Mouse (Mus musculus) adrenal gland, adult (tissue): ENCODE data around the gene Lipi.

Experiments used
- DNase-seq, 2 experiments: peaks; one replicate each; pipeline ENCODE4 v3.0.0; 2022 to 2023; ENCODE audit warnings: low spot score in 1 of 2; ENCODE audit not compliant: inconsistent age in 2 of 2

Gene Lipi

DNA sequence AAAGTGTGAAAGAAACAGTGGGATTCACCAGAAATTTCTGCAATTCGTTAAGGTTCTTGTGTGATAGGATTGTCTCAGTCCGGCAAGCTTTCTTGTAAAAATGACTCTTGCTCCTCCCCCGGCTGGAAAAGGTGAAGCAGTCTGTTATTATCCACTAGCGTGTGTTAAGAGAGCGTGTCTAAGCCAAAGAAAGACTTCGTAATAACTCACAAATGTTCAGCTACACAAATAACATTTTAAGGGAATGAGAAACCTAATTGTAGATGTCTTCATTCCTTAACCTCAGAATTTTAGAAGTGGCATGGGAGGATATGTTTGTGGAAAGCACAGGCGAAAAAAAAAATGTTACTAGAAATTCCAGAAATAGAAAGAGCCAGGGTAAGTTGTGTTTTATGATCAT is at the start of gene Lipi:
TSS of gene Lipi (minus strand) at position 101 of the 400 bp plus-strand sequence.
- no peak for DNase-seq

DNA sequence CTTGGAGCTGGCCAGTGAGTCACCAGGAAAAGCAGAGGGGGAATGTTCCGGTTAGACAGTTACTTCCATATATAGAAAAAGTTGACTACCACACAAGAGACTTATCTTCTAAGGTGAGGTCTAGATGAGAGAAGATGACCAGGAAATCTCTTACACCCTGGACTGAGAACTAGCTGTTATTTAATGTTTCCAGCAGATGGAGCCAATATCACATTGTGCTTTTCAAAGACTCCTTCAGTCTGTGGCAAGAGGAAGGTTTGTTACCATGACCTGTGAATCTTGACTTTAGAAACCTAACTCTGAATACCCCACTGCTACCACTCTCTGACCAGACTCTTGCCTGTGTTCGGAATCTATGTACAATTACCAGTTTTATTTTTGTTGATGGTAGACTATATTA is 42.0 kb upstream of the Lipi start:
- no peak for DNase-seq

DNA sequence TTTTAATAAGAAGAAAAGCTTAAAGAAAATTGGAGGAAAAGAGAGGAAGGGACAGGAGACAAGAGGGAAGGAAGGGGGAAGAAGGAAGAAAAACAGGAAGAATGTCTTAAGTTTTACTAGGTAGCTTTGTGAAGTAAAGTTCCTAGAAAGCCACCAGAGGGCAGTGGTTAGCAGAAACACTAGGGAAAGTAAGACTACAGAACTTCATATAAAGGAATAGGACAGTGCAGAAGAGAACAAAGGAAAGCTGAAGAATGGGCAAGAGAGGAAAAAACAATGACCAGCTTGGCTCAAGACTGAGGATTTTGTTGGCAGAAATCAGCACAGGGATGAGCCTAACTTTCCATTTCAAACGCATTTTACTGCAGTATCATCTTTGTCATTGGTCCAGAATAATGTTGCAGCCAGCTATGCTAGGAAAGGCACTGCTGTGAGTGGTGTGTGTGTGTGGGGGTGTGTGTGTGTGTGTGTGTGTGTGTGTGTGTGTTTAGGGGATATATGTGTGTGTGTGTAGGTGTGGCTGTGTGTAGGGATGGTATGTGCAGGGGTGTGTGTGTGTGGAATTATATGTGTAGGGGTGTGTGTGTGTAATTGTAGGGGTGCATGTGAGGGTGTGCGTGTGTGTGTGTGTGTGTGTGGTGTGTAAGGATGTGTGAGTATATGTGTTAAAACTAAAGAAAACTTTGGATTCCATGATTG is 31.9 kb upstream of the Lipi start:
- DNase-seq: peak in 1 of 2 experiments; percentile 56

DNA sequence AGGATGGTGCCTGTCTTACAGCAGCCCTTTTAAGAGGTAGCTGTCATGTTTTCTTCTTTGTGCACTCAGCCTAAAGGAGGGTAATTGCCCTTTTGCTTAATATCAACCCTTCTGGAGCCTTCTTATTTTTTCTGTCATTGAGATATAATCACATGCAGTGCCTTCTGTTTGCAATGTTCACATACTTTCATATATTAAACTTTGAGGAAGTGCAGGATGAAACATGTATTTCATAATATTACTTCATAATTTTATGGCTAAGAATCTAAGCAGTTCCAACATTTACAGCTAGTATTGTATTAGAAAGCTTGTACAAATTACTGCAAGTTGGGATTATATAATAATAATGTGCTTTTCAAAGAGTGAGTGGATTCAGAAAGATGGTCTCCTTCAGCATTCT is 26.7 kb upstream of the Lipi start:
- DNase-seq: no peak

DNA sequence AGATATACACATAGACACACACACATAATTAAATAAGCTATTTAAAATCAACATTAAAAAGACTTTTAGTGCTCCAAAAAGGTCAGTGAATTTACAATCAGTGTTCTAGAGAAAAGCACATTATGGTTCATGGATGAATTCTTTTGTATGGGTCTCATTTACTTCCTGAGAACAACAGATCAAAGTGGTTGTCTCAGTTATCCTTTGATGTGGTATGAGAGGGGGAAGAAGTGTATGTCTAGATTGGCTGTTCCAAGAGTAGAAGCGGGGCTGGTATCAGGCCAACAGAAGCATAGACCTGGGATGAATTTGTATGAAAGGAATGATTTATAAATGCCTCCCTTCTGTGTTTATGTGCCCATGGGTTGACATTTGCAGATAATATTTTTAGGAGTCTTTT is 20.6 kb upstream of the Lipi start:
- DNase-seq: no peak

DNA sequence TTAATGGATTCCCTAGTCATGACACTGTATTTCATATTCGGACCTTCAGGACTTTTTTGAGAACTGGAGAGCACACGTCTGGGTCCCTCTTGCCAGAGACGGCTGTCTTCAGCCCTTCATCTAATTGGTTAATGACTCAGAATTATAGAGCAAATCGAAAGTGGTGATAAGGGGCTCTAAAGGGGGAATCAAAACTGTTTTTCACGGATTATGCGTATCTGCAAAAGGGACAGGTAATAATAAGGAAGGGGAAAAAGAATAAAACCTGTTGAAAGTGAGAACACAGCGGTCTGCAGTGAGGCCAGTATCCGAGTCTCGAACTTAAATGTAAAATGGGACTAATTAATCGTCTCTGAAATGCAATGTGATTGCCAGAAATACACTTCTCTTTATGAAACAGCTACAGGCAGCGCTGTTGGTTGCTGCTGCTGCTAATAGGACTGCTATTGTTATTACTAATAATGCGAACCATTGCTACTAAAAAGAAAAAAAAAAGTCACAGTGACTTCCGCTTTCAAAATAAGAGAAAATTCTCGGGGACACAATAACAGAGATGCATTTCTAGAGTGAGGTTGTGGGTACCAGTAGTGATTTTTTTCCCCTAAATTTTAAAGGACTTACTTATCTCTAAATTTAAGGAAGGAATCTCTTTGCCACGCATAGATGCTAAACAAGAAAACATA is 7.8 kb upstream of the Lipi start:
- peak in 1 of 2 experiments; percentile 57 for DNase-seq

DNA sequence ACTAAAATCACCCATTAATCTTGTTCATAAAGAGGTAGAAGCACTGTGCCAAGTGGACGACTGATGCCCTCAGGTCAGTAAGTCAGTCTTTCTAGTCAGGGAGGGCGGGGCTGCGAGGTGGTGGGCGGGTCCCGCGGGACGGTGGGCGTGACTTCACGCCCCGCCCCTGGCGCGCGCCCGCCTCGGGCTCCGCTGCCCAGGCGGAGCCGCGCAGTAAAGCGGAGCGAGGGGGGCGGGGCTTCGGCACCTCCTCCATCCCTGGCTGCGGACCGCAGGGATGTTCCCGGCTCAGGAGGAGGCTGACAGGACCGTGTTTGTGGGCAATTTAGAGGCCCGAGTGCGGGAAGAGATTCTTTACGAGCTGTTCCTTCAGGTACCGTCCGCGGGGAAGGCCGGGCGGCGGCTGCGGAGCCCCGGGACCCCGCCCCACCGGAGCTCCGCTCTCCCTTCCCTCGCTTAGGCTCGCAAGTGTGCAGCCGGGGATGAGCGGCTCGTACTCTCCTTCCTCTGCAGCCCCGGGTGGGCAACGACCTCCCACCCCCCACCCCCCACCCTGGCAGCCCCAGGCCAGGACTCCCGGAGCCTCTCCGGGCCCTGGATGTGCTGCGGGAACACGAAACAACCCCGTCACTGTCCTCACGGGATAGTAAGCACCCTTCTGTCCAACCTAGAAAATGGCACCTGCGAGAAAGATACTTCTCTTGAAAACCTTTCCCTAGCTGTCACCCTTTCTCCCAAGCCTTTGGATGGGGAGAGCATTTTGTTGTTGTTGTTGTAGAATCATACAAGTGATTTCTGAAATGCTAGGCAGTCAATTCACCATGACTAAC is 7.0 kb upstream of the Lipi start, which contains the start of gene Rbm11:
TSS of gene Rbm11 (plus strand) at position 174 of the 830 bp plus-strand sequence.
- DNase-seq: peak; percentile 86 to 95

DNA sequence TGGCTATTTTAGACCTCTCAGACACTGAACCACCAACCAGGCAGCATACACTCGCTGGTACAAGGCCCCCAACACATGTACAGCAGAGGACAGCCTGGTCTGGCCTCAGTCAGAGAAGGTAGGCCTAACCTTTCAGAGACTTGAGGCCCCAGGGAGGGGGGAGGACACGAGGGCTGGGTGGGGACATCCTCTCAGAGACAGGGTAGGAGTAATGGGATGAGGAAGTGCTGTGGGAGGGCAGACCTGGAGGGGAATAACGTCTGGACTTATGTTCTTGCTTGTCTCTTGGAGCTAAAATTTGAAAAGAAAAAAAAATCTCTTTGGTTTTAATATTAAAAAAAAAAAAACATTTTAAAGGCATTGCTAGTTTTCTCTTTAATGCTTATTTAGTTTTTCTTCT is 605 bp upstream of the Lipi start:
- DNase-seq: no peak

DNA sequence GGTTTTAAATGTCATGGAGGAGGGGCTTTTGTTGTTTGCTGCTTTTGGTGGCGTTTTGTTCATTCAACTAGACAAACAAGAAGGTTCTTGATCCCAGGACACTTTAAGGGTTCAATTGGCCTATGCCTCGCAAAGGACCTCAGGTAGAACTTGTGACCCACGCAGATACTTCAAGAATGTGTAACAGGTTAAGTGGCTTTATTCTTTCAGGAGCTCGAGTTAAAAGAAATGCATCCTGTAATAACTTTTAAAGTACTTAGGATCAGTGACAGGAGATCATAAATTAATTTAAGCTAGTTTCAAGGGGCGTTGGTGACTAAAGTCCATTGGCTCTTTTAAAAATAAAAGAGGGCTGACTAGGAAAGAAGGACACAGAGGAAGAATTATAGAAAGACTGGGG is 3.6 kb downstream of the Lipi start:
- DNase-seq: no peak

DNA sequence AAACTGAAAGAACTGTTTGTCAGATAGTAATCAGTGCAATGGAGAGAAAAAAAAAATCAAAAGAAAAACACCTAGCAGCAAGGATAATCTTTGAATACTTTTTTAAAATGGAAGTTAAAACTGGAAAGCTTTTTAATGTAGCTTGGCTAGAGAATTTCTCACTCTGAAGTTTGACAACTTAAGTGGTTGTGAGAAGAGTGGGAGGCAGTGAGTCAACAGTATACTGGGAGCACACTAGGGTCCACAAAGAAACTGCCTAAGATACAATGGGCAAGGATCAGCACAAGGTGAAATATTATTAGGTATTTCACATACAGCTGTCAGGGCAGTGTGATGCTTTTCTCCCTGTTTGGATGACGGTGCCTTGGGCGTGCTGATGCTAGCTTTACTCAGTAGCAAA is 23.0 kb downstream of the Lipi start:
- no peak for DNase-seq

DNA sequence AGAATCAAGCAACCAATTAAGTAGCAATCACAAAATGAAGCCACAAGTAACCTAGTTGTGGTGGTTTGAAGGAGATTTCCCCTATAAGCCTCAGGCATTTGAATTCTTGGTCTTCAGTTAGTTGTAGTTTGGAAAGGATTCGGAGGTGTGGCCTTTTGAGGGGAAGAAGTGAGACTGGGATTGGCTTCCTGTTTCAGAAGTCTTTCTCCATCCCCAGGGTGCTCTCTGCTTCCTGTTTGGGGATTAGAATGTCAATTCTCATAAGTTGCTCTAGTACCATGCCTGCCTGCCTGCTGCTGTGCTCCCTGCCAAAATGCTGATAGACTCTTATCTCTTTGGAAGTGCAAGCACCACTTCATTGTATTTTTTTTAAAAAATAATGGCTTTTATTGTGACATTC is 40.6 kb downstream of the Lipi start:
- no peak for DNase-seq

DNA sequence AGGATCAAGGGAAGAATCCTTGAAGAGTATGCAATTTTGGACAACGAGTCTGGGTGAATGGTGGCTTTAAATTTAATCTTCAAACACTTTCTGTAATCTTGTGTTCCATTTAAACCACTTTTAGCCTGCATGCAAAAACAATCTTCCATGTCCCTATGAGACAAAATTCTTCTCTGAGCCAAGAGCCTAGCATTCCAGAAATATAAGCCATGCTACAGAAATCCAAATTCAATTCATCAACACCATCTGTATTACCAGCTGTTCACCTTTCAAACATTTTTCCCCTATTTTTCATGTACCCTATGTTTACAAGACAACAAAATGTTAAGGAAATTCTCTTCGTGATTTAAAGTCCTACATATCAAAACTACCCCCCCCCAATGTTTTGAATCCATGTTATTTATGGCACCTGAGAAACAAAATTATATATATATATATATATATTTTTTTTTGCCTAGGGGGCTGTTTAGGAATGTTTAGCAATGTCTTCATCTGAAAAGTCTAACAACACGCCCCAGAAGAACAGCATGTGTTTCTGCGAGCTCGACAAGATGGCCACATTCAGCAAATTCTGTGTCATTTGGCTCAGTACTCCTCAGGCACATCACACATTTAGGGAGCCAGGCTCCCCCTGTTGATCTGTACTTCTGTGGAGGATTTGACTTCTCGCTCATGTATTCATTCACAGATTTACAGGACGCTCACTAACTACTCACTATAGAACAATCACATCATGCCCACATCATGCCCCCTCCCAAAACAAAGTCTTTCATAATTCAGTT is 47.9 kb downstream of the Lipi start:
- DNase-seq: no peak

DNA sequence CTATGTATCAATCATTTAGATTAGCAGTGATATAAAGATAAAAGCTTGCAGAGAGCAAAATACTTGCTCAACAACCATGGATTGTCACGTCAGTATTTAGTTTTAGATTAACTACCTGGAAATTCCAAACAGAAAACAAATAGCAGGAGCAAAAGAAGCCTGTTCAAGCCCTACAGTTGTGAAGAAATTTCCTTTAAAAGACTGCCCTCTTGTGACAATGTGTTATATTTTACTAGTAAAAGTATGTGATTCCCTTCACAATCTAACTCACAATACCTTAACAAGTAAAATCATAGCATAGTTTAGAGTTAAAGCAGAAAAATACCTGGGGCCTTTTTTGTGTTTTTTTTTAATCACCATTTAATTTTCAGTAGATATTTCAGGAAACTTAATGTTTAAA is 54.2 kb downstream of the Lipi start:
- DNase-seq: no peak

DNA sequence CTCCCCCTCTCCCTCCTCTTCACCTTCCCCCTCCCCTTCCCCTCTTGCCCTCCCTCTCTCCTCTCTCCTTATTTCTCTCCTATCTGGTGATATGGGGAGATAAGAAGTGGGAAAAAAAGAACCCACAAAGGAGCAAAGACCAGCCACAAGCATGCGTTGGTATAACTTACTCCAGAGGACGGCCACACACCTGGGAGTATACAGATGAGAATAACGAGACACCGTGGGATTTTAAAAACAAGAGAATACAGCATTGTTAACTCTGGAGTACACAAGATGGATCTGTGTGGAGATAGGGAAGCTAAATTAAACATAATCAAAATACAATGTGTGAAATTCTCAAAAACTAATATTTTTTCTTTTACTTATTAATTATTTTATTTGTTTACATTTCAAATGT is 89.3 kb downstream of the Lipi start:
- no peak for DNase-seq
